In the genomic region with DNA sequence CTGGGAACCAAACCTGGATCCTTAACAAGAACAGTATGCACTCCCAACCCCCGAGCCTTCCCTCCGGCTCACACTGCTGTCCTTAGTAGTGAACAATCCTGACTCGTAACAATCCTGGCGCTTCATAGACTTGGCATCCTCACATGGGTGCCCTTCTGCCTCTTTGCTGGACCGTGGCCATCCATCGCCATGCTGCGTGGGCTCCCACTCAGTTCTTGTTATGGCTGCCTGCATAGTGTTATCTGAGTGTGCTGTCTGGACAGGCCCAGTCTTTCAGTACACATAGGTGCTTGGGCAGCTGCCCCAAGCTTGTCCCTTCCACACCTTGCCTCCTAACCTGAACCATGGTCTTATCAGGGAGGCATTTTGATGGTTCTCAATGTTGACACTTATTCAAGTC, we compare ENCODE assay signal across 24 mouse cellular contexts.
DNase-seq lines count a peak whose midpoint lies in the region; ATAC-seq lines count a peak whose summit lies in the region.
"Had no signal": no experiment of that assay in that cellular context is flagged by ENCODE, and none has a peak within 500 bp of the region (broad histone marks: within the 10 kb centered on the region; RNA-seq: fewer than 3 reads in every experiment).

No protein-coding gene starts in this region.

- H3K4me3 ChIP-seq in forebrain, embryonic 11.5 days (ENCODE audit: low read depth, low read length), result no peak overlapping the region
- H3K4me3 ChIP-seq in forebrain, embryonic 13.5 days, result no peak overlapping the region
- H3K4me3 ChIP-seq in neural tube, embryonic 11.5 days (ENCODE audit: low read depth, low read length), result no peak overlapping the region
- H3K4me3 ChIP-seq: forebrain, embryonic 12.5 days; heart, embryonic 10.5 days; heart, embryonic 13.5 days had no signal

- no peak overlapping the region for H3K9ac ChIP-seq in forebrain, embryonic 11.5 days (ENCODE audit: low read length)
- H3K9ac ChIP-seq in forebrain, embryonic 13.5 days, result no peak overlapping the region
- no peak overlapping the region for H3K9ac ChIP-seq in neural tube, embryonic 11.5 days (ENCODE audit: low read length)
- H3K9ac ChIP-seq: forebrain, embryonic 12.5 days; heart, embryonic 13.5 days; hindbrain, embryonic 14.5 days had no signal

- H3K36me3 ChIP-seq in forebrain, embryonic 11.5 days (ENCODE audit: control insufficient read depth, insufficient read depth, low read length), result no peaks in the 10 kb centered on the region
- H3K36me3 ChIP-seq in forebrain, embryonic 13.5 days (ENCODE audit: poor library complexity, severe bottlenecking), result no peaks in the 10 kb centered on the region
- no peaks in the 10 kb centered on the region for H3K36me3 ChIP-seq in neural tube, embryonic 11.5 days (ENCODE audit: control insufficient read depth, insufficient read depth, low read length)
- H3K36me3 ChIP-seq: forebrain, embryonic 12.5 days; heart, embryonic 10.5 days; heart, embryonic 13.5 days had no signal

- peak; percentile 16 for DNase-seq in forebrain, embryonic 11.5 days (ENCODE audit: low spot score)
- peak; percentile 6 for DNase-seq in neural tube, embryonic 11.5 days (ENCODE audit: low spot score)
- DNase-seq in neural tube, embryonic 10.5 days (ENCODE audit: extremely low spot score, low spot score), result no peak
- DNase-seq in gonadal fat pad, adult 2 months (ENCODE audit: low read depth), result peak; percentile 90
- DNase-seq in left cerebral cortex, adult 11 months (ENCODE audit: low spot score), result no peak
- DNase-seq: adrenal gland, adult 2 months; adrenal gland, postnatal 14 days; cerebellum, adult 11 months; cerebellum, adult 2 months; gastrocnemius, postnatal 10 days; gastrocnemius, postnatal 36 days; heart, adult 18-20 months; heart, postnatal 14 days; heart, postnatal 4 days had no signal

- 92% methylated on average over 7 of the region's 7 CpGs for WGBS in forebrain, embryonic 11.5 days
- 90% methylated on average over 7 of the region's 7 CpGs for WGBS in forebrain, embryonic 13.5 days
- WGBS in neural tube, embryonic 11.5 days, result 90% methylated on average over 7 of the region's 7 CpGs

- no peak for ATAC-seq in forebrain, embryonic 11.5 days (replicated peaks; ENCODE audit: low FRiP score)
- ATAC-seq in forebrain, embryonic 13.5 days, result no peak
- ATAC-seq in neural tube, embryonic 11.5 days (ENCODE audit: insufficient read depth, low FRiP score, low TSS enrichment), result no peak
- ATAC-seq: CD4-positive, CD25-positive, alpha-beta regulatory T cell, adult 4 months; forebrain, embryonic 16.5 days; hindbrain, postnatal 0 days; inflammation-experienced regulatory T-cells, adult 6 months; intestine, embryonic 16.5 days had no signal

- H3K4me2 ChIP-seq in forebrain, embryonic 11.5 days (ENCODE audit: low read depth, low read length, severe bottlenecking), result no peak overlapping the region
- no peak overlapping the region for H3K4me2 ChIP-seq in forebrain, embryonic 13.5 days
- H3K4me2 ChIP-seq in neural tube, embryonic 11.5 days (ENCODE audit: low read depth), result no peak overlapping the region
- H3K4me2 ChIP-seq: forebrain, embryonic 12.5 days; heart, embryonic 13.5 days; hindbrain, embryonic 14.5 days had no signal

- no peaks in the 10 kb centered on the region for H3K27me3 ChIP-seq in forebrain, embryonic 11.5 days (ENCODE audit: control insufficient read depth, insufficient read depth, low read length)
- H3K27me3 ChIP-seq in forebrain, embryonic 13.5 days, result no peaks in the 10 kb centered on the region
- H3K27me3 ChIP-seq in neural tube, embryonic 11.5 days (ENCODE audit: control insufficient read depth, insufficient read depth, low read length), result no peaks in the 10 kb centered on the region
- H3K27me3 ChIP-seq: forebrain, embryonic 12.5 days had no signal

- H3K27ac ChIP-seq in forebrain, embryonic 11.5 days (ENCODE audit: low read depth, low read length), result no peak overlapping the region
- no peak overlapping the region for H3K27ac ChIP-seq in forebrain, embryonic 13.5 days
- no peak overlapping the region for H3K27ac ChIP-seq in neural tube, embryonic 11.5 days (ENCODE audit: low read depth, low read length)
- H3K27ac ChIP-seq: forebrain, embryonic 12.5 days; heart, embryonic 10.5 days; heart, embryonic 13.5 days; hindbrain, embryonic 14.5 days; hindbrain, postnatal 0 days had no signal

- H3K4me1 ChIP-seq in forebrain, embryonic 11.5 days (replicated peaks; ENCODE audit: control insufficient read depth, insufficient read depth, low read length), result no peaks in the 10 kb centered on the region
- no peaks in the 10 kb centered on the region for H3K4me1 ChIP-seq in forebrain, embryonic 13.5 days
- H3K4me1 ChIP-seq in neural tube, embryonic 11.5 days (ENCODE audit: control insufficient read depth, insufficient read depth, low read length), result no peaks in the 10 kb centered on the region
- H3K4me1 ChIP-seq: forebrain, embryonic 12.5 days; heart, embryonic 10.5 days; heart, embryonic 13.5 days had no signal

- H3K9me3 ChIP-seq in forebrain, embryonic 11.5 days (ENCODE audit: control insufficient read depth, low read length), result no peaks in the 10 kb centered on the region
- no peaks in the 10 kb centered on the region for H3K9me3 ChIP-seq in forebrain, embryonic 13.5 days (replicated peaks)
- no peaks in the 10 kb centered on the region for H3K9me3 ChIP-seq in neural tube, embryonic 11.5 days (ENCODE audit: control insufficient read depth, low read length)
- H3K9me3 ChIP-seq: forebrain, embryonic 12.5 days; heart, embryonic 10.5 days; heart, embryonic 13.5 days had no signal

Comparison
In these comparisons a context has a peak if more than half of its experiments do, and no peak if none do; other contexts are left out.
1. DNase-seq: peak in forebrain, embryonic 11.5 days (single experiment), neural tube, embryonic 11.5 days (single experiment) and gonadal fat pad, adult 2 months (single experiment); none in neural tube, embryonic 10.5 days (single experiment) and left cerebral cortex, adult 11 months (single experiment).